Mouse (Mus musculus): ENCODE measurements around the gene Tsc22d4. TPM values are rescaled to one million over a fixed set of nuclear protein-coding genes. Genes with fewer than 3 reads are reported as not detected.

Tsc22d4 gene
- total RNA-seq, 2 experiments from 2014 or later, result 39.6 to 96.5 TPM

DNA sequence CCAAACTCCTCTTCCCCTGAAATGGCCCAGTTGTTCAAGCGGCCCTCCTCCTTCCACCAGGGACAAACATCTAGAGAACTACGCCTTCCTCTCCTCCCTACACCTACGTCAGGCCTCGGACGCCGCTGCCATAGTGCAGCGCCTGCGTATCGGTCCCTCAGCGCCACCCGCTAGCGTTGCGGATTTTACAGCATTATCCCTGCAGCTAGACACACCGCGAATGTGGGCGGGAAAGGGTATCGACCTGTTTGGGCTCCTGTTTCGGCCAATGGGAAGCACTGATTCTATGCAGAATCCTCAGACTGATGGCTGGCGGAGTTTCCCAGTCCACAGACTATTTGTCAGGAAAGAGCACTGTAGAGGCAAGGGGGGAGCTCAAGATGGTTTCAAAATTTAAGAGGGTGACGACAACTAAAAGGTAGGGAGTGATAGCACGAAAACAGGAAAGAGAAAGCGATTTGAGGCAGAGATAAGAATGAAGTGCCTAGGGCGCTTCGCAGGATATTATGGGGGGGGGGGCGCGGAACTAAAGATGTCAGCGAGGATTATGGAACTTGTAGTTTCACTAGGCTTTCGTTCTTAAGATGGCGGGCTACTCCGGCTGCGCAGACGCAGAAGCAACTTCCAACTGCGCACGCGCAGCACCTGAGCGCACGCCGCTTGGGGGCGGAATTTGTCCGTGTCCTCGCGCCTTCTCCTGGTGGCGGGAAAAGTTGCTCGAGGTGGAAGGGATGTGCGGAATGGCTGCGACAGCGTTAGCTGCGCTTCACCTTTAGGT is 41.8 kb downstream of the Tsc22d4 start, which contains the start of the genes Mepce and Zcwpw1:
Gene Mepce (minus strand): TSS at position 505 of the 778 bp plus-strand sequence.
Gene Zcwpw1 (plus strand): TSS at position 648 of the 778 bp plus-strand sequence.
- ATAC-seq (replicated peaks; ENCODE audit: poor library complexity), result peak; percentile 48

GRCm38 (mm10) chr5:137788171-137788570 is 42.6 kb downstream of the Tsc22d4 start:
- ATAC-seq (replicated peaks; ENCODE audit: poor library complexity), result no peak

DNA sequence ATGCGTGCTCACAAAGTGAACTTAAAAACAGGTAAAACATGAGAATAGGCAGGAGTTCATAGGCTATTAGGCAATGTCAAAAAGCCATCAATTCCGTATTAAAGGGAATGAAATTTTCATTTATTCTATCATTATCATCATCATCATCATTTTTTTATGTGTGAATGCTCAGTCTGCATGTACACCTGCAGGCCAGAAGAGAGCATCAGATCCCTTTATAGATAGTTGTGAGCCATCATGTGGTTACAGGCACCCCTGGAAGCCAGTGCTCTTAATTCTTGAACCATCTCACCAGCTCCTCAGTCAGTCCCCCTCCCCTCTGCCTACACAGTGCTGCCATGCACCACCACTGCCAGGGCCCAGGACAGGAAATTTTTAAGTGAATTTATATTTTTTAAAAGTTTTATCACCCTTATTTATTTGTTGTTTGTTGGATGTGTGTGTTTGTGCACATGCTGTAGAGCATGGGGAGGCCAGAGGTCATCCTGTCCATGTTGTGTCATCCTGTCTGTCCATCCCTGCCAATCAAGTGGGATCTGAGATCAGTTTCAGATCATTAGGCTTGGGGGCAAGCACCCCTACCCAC is 43.5 kb downstream of the Tsc22d4 start:
- ATAC-seq (replicated peaks; ENCODE audit: poor library complexity), result no peak

- ATAC-seq (replicated peaks; ENCODE audit: poor library complexity), result no peak
Observed at GRCm38 (mm10) chr5:137791553-137791952, 46.0 kb downstream of the Tsc22d4 start.

DNA sequence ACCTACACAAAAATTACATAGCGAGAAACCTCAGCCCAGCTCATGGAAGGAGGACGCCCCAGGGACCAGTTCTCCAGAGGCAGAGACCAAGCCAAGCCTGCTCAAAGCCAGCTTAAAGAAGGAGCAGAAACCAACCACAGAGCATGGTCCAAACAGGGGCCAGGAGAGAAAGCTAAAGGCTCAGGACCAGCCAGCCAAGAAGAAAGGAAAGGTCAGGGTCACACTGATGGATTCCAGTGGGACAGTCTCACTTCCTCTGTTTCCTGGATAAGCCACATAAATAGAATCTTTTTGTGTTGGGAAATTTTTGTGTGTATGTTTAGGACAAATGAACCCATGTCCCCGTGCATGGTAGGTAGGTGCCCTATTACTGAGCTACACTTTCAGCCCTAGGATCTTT is 51.1 kb downstream of the Tsc22d4 start:
- no peak for ATAC-seq (replicated peaks; ENCODE audit: poor library complexity)

DNA sequence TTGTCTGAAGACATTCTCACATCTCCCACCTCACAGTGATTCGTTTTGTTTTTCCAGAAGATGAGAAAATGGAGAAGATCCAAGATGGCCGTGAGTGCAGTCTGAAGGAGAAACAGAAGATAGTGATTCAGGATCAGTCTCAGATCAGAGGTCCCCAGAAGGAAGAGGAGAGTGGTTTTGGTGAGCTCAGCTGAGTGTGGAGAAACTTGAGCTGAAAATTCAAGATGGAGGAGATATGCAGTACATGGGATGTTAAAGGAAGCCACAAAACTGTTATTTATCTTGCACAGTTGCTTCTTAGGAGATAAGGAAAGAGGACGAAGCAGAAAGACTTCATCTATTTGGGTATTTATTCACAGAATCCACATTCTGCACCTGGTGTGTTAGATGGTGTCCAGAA is 55.4 kb downstream of the Tsc22d4 start:
- no peak for ATAC-seq (replicated peaks; ENCODE audit: poor library complexity)

GRCm38 (mm10) chr5:137806158-137806557 is 60.6 kb downstream of the Tsc22d4 start:
- ATAC-seq (replicated peaks; ENCODE audit: poor library complexity), result no peak

GRCm38 (mm10) chr5:137808316-137808715 is 62.8 kb downstream of the Tsc22d4 start:
- no peak for ATAC-seq (replicated peaks; ENCODE audit: poor library complexity)

DNA sequence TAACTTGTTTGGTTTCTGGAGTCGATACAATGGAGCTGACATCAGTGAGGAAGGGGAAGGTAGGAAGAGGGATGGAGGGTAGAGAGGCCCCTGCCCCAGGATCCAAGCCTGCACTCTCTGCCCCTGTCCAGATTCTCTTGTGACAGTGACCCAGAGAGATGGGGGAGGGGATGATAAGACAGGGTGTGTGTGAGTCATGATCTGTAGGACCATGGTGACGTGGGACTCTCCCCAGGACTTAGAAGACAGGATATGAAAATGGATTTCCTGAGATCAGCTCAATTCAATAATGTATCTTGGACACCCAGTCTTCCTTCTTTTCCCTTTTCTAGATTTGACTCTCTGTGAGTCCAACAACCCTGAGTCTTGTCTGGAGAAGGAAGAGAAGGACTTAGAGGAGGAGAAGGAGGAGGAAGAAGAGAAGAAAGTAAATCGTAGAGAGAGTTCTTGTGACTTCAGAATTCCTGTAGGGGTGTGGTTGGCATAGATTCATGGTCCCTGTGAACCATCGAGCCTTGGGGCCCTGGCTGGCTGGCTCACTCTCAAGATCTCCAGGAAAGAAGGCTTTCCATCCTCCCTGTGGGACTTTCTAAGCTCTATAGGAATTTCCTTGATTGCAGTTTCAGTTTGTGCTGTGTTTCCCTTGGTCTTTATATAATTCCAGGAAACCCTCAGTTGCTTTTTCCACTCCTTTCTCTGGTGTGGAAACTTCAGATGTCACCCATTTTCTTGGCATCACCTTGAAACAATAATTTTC is 72.1 kb downstream of the Tsc22d4 start:
- ATAC-seq (replicated peaks; ENCODE audit: poor library complexity), result no peak

Other genes starting within 250 kb of the Tsc22d4 start
- gene Pop7, start 243.2 kb upstream of the Tsc22d4 start, total RNA-seq (2015), result 31.9 and 35.0 TPM in 2 replicates
- 22.7 and 29.2 TPM in 2 replicates for gene Pop7, start 243.2 kb upstream of the Tsc22d4 start, total RNA-seq (2017)
- 7.1 and 8.6 TPM in 2 replicates for gene Gigyf1, start 227.2 kb upstream of the Tsc22d4 start, total RNA-seq (2015)
- 4.7 and 7.2 TPM in 2 replicates for gene Gigyf1, start 227.2 kb upstream of the Tsc22d4 start, total RNA-seq (2017)
- not detected in 2 replicates for gene Epo, start 212.5 kb upstream of the Tsc22d4 start, total RNA-seq (2015)
- gene Epo, start 212.5 kb upstream of the Tsc22d4 start, total RNA-seq (2017), result not detected in 2 replicates
- gene Gnb2, start 212.2 kb upstream of the Tsc22d4 start, total RNA-seq (2015), result 193 and 223 TPM in 2 replicates
- gene Gnb2, start 212.2 kb upstream of the Tsc22d4 start, total RNA-seq (2017), result 187 and 251 TPM in 2 replicates
- gene Actl6b, start 192.2 kb upstream of the Tsc22d4 start, total RNA-seq (2015), result not detected in 2 replicates
- gene Actl6b, start 192.2 kb upstream of the Tsc22d4 start, total RNA-seq (2017), result not detected in 2 replicates
- 14.1 and 20.7 TPM in 2 replicates for gene Tfr2, start 175.9 kb upstream of the Tsc22d4 start, total RNA-seq (2015)
- 13.2 and 23.4 TPM in 2 replicates for gene Tfr2, start 175.9 kb upstream of the Tsc22d4 start, total RNA-seq (2017)
- gene Mospd3, start 144.7 kb upstream of the Tsc22d4 start, total RNA-seq (2015), result 95.4 and 97.5 TPM in 2 replicates
- 3.6 and 5.5 TPM in 2 replicates for gene Mospd3, start 144.7 kb upstream of the Tsc22d4 start, total RNA-seq (2017)
- not detected in 2 replicates for gene Pcolce, start 131.9 kb upstream of the Tsc22d4 start, total RNA-seq (2015)
- gene Pcolce, start 131.9 kb upstream of the Tsc22d4 start, total RNA-seq (2017), result not detected in 2 replicates
- gene Fbxo24, start 116.7 kb upstream of the Tsc22d4 start, total RNA-seq (2015), result not detected in 2 replicates
- 0.21 TPM in 1 of 2 replicates, not detected in the other for gene Fbxo24, start 116.7 kb upstream of the Tsc22d4 start, total RNA-seq (2017)
- 37.8 and 38.0 TPM in 2 replicates for gene Lrch4, start 116.6 kb upstream of the Tsc22d4 start, total RNA-seq (2015)
- gene Lrch4, start 116.6 kb upstream of the Tsc22d4 start, total RNA-seq (2017), result 27.3 and 29.5 TPM in 2 replicates
- gene Gm20605, start 116.6 kb upstream of the Tsc22d4 start, total RNA-seq (2015), result 5.5 and 8.3 TPM in 2 replicates
- gene Gm20605, start 116.6 kb upstream of the Tsc22d4 start, total RNA-seq (2017), result 4.3 and 8.0 TPM in 2 replicates
- gene Sap25, start 104.4 kb upstream of the Tsc22d4 start, total RNA-seq (2015), result 24.9 and 29.5 TPM in 2 replicates
- 14.2 and 18.0 TPM in 2 replicates for gene Sap25, start 104.4 kb upstream of the Tsc22d4 start, total RNA-seq (2017)
- gene Irs3, start 100.0 kb upstream of the Tsc22d4 start, total RNA-seq (2015), result not detected in 2 replicates
- gene Irs3, start 100.0 kb upstream of the Tsc22d4 start, total RNA-seq (2017), result not detected in 2 replicates
- gene Agfg2, start 61.0 kb upstream of the Tsc22d4 start, total RNA-seq (2015), result 8.6 and 9.8 TPM in 2 replicates
- gene Agfg2, start 61.0 kb upstream of the Tsc22d4 start, total RNA-seq (2017), result 10.5 and 14.2 TPM in 2 replicates
- gene Nyap1, start 4.1 kb upstream of the Tsc22d4 start, total RNA-seq (2015), result 0.02 and 0.05 TPM in 2 replicates
- gene Nyap1, start 4.1 kb upstream of the Tsc22d4 start, total RNA-seq (2017), result 0.07 and 0.17 TPM in 2 replicates
- 64.5 and 77.4 TPM in 2 replicates for gene Ppp1r35, start 33.1 kb downstream of the Tsc22d4 start, total RNA-seq (2015)
- 38.4 and 38.6 TPM in 2 replicates for gene Ppp1r35, start 33.1 kb downstream of the Tsc22d4 start, total RNA-seq (2017)
- 34.6 and 37.4 TPM in 2 replicates for gene Mepce, start 41.9 kb downstream of the Tsc22d4 start, total RNA-seq (2015)
- 13.8 and 16.7 TPM in 2 replicates for gene Mepce, start 41.9 kb downstream of the Tsc22d4 start, total RNA-seq (2017)
- 6.2 and 9.1 TPM in 2 replicates for gene Zcwpw1, start 42.1 kb downstream of the Tsc22d4 start, total RNA-seq (2015)
- gene Zcwpw1, start 42.1 kb downstream of the Tsc22d4 start, total RNA-seq (2017), result 10.5 and 11.8 TPM in 2 replicates
- 6.8 and 10.5 TPM in 2 replicates for gene Pilra, start 90.6 kb downstream of the Tsc22d4 start, total RNA-seq (2015)
- gene Pilra, start 90.6 kb downstream of the Tsc22d4 start, total RNA-seq (2017), result 6.7 and 6.9 TPM in 2 replicates
- 15.7 and 16.8 TPM in 2 replicates for gene Pilrb1, start 112.4 kb downstream of the Tsc22d4 start, total RNA-seq (2015)
- gene Pilrb1, start 112.4 kb downstream of the Tsc22d4 start, total RNA-seq (2017), result 11.6 and 19.9 TPM in 2 replicates
- gene Pilrb2, start 126.1 kb downstream of the Tsc22d4 start, total RNA-seq (2015), result 20.2 and 43.2 TPM in 2 replicates
- 9.6 and 14.9 TPM in 2 replicates for gene Pilrb2, start 126.1 kb downstream of the Tsc22d4 start, total RNA-seq (2017)
- not detected in 2 replicates for gene Cyp3a13, start 175.9 kb downstream of the Tsc22d4 start, total RNA-seq (2015)
- gene Cyp3a13, start 175.9 kb downstream of the Tsc22d4 start, total RNA-seq (2017), result not detected in 2 replicates
- not detected in 2 replicates for gene Gjc3, start 217.4 kb downstream of the Tsc22d4 start, total RNA-seq (2015)
- not detected in 2 replicates for gene Gjc3, start 217.4 kb downstream of the Tsc22d4 start, total RNA-seq (2017)
- gene Azgp1, start 235.8 kb downstream of the Tsc22d4 start, total RNA-seq (2015), result not detected in 2 replicates
- not detected in 2 replicates for gene Azgp1, start 235.8 kb downstream of the Tsc22d4 start, total RNA-seq (2017)

All from megakaryocyte progenitor cell, adult 5-6 weeks (primary cell).